Mouse (Mus musculus): ENCODE measurements around the gene Ccdc61. TPM values are rescaled to one million over a fixed set of nuclear protein-coding genes. Genes with fewer than 3 reads are reported as not detected.

The Ccdc61 gene
- 10 to 100 TPM in 1 of 2 experiments, 1 to 10 TPM in 1; 9.9 to 10.5 TPM for total RNA-seq (2021)

DNA sequence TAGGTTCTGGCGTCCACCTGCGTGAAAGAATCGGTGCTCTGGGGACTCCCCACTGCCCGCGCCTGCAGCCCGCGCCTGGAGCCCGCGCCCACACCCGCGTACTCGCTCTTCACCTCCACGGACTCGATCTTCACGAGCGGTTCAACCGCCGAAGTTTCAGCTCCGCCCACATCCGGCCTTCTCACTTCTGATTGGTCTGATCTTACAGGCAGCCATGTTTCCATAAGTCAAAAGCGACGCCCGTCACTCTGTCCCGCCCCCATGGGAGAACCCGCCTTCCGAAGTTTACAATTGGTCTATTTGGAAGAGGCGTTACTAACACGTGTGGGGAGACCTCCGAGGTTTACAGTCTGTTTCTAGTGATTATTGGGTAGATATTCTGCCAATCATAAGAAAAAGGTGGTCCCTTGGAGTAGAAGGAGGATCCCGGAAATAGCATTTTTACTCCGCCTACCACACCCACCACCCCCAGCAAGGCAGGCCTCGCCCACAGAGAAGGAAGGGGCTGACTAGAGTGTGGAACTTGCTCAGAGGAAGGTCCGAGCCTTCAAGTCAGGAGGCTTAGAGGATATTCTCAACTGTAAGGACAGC lies at the start of gene Ccdc61:
Gene Ccdc61 (minus strand): TSS at position 175 of the 591 bp plus-strand sequence.
- DNase-seq (ENCODE audit: low spot score in 2 of 2): peak; percentile 94 to 100
- intact Hi-C loops (cut with DNase I): no loop called here

DNA sequence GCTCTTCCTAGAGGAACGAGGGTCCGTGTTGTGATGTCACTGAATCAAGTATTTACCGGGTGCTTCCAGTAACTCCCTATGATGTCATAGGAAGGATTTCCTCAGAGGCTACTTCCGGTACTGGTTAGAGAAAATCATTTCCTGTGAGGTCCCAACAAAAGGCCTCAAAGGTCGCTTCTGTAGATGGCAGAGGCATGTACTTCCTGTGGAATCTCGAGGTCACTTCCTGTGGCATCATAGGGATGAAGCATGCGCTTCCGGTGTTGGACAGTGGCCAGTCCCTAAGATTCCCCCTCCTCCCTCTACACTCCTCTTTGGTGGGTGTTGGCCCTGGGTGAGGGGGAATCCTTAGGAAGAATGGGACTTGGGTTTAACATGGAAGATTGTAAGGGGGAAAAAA lies 49.2 kb upstream of the Ccdc61 start:
- no peak for DNase-seq (ENCODE audit: low spot score in 2 of 2)
- intact Hi-C loops (cut with DNase I): loop anchor here (2.0 kb wide), 1 partner anchor 65 kb away; no protein-coding TSS in a partner anchor

GRCm38 (mm10) chr7:18958384-18958766 lies 48.2 kb upstream of the Ccdc61 start:
- no peak for DNase-seq (ENCODE audit: low spot score in 2 of 2)
- intact Hi-C loops (cut with DNase I): loop anchor here (2.0 kb wide), 1 partner anchor 64 kb away; no protein-coding TSS in a partner anchor

DNA sequence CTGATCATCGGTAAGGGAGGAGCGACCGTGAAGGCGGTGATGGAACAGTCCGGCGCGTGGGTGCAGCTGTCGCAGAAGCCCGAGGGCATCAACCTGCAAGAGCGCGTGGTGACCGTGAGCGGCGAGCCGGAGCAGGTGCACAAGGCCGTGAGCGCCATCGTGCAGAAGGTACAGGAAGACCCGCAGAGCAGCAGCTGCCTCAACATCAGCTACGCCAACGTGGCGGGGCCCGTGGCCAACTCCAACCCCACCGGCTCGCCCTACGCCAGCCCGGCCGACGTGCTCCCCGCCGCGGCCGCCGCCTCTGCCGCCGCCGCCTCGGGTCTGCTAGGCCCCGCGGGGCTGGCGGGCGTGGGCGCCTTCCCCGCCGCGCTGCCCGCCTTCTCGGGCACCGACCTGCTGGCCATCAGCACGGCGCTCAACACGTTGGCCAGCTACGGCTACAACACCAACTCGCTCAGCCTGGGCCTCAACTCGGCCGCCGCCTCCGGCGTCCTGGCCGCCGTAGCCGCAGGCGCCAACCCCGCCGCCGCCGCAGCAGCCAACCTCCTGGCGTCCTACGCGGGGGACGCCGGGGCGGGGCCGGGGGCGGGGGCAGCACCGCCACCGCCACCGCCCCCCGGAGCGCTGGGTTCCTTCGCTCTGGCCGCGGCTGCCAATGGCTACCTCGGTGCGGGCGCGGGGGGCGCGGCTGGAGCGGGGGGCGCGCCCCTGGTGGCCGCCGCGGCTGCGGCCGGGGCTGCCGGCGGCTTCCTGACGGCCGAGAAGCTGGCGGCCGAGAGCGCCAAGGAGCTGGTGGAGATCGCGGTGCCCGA lies 47.6 kb upstream of the Ccdc61 start:
- DNase-seq (ENCODE audit: low spot score in 2 of 2): peak; percentile 65
- intact Hi-C loops (cut with DNase I): loop anchor here (1.0 to 2.0 kb wide), 3 partner anchors 15 to 63 kb away; partner anchors contain the start of gene Nova2

DNA sequence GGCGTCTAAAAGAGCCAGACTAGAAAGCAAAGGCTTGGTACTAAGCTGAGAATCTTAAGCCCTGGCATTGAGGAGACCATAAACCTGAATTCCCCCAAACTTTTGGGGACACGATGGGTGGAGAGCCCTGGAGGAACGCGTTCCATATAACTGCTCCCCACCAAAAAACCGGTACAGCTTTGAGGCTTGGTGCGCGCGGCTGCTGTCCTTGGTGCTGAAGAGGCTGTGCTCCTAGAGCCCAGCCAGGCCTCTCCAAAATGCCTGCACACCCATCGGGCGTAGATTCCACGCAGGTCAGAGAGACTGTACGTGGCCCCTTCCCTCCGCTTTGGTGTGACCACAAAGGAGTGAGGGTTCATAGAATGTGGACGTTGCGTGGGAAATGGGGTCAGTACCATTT lies 41.2 kb upstream of the Ccdc61 start:
- no peak for DNase-seq (ENCODE audit: low spot score in 2 of 2)
- intact Hi-C loops (cut with DNase I): no loop called here

- DNase-seq (ENCODE audit: low spot score in 2 of 2): no peak
- intact Hi-C loops (cut with DNase I): no loop called here
These were observed 40.5 kb upstream of the Ccdc61 start for GRCm38 (mm10) chr7:18950523-18951315.

DNA sequence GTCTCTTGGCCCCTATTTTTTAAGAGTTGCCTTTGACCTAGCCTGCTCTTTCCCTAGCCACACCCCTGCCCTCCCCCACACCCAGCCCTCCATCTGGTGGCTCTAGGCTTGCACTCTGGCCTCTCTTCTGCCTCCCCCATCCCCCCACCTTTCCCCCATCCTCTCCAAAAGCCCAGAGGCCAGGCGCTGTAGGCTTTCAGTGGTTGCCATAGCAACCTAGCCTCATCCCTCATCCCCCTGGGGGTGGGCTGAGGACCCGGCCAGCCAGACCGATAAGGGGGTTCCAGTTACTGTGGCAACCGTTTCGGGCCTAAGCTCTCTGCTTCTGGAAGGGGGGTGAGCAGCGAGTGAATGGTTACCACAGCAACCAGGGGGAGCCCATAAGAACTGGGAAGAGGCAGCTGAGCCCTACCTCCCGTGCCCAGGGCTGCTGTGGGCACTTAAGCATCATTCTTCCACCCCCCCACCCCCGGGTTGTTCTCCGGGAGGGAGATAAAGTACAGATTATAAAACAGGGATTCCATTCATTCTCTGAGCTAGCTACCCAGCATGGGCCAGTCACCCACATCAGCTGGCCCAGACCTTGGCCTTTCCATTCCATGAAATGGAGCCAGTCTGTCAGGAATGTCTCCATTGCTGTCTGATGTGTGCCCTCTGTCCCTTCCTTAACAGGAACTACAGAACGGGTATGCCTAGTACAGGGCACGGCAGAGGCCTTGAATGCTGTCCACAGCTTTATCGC lies 39.7 kb upstream of the Ccdc61 start:
- peak in 1 of 2 experiments; percentile 65 for DNase-seq (ENCODE audit: low spot score in 2 of 2)
- intact Hi-C loops (cut with DNase I): no loop called here

DNA sequence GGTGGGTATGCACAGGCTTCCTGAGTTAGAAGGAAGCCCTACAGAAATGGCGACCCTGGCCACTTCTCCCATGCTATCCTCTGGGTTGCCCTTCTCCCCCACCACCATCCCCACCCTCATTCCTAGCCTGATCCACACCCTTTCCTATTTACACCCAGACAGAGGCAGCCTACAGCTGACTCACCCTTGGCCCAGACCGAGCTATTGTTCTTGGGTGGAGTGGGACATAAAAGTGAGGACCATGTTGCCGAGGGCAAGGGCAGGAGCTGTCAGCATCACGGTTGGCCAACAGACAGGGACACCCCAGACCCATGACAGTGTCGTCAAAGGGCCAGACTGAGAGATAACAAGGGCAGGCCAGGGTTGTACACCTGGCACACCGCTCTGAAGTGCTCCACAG lies 37.9 kb upstream of the Ccdc61 start:
- no peak for DNase-seq (ENCODE audit: low spot score in 2 of 2)
- intact Hi-C loops (cut with DNase I): no loop called here

DNA sequence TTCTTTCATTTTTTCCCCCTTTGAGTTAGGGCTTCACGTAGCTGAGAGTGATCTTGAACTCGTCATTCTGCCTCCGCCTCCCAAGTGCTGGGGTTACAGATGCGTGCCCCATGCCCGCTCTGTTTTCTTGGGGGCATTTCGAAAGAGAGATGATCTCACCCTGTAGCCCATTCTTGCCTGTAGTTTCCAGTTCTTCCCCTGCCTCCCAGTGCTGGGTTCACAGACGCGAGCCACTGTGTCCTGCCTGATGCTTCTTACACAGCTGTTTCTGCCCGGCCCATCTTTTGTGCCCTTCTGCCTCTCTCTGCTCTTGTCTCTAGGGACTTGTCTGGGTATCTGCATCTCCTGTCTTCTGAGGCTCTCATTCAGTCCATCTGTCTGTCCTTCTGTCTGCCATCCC lies 32.6 kb upstream of the Ccdc61 start:
- intact Hi-C loops (cut with DNase I): loop anchor here (2.0 kb wide), 2 partner anchors 14 to 18 kb away; partner anchors contain the start of gene Nova2
- no peak for DNase-seq (ENCODE audit: low spot score in 2 of 2)

- intact Hi-C loops (cut with DNase I): loop anchor here (2.0 kb wide), 2 partner anchors 14 to 18 kb away; partner anchors contain the start of gene Nova2
- peak in 1 of 2 experiments; percentile 86 for DNase-seq (ENCODE audit: low spot score in 2 of 2)
These were observed 32.2 kb upstream of the Ccdc61 start for GRCm38 (mm10) chr7:18942376-18942775.

GRCm38 (mm10) chr7:18927759-18928158 lies 17.5 kb upstream of the Ccdc61 start:
- peak in 1 of 2 experiments; percentile 23 for DNase-seq (ENCODE audit: low spot score in 2 of 2)
- intact Hi-C loops (cut with DNase I): no loop called here

- intact Hi-C loops (cut with DNase I): no loop called here
- peak in 1 of 2 experiments; percentile 22 for DNase-seq (ENCODE audit: low spot score in 2 of 2)
These were observed 16.7 kb upstream of the Ccdc61 start for GRCm38 (mm10) chr7:18926911-18927310.

- intact Hi-C loops (cut with DNase I): no loop called here
- peak; percentile 40 to 44 for DNase-seq (ENCODE audit: low spot score in 2 of 2)
These were observed 16.0 kb upstream of the Ccdc61 start for GRCm38 (mm10) chr7:18926041-18926790.

DNA sequence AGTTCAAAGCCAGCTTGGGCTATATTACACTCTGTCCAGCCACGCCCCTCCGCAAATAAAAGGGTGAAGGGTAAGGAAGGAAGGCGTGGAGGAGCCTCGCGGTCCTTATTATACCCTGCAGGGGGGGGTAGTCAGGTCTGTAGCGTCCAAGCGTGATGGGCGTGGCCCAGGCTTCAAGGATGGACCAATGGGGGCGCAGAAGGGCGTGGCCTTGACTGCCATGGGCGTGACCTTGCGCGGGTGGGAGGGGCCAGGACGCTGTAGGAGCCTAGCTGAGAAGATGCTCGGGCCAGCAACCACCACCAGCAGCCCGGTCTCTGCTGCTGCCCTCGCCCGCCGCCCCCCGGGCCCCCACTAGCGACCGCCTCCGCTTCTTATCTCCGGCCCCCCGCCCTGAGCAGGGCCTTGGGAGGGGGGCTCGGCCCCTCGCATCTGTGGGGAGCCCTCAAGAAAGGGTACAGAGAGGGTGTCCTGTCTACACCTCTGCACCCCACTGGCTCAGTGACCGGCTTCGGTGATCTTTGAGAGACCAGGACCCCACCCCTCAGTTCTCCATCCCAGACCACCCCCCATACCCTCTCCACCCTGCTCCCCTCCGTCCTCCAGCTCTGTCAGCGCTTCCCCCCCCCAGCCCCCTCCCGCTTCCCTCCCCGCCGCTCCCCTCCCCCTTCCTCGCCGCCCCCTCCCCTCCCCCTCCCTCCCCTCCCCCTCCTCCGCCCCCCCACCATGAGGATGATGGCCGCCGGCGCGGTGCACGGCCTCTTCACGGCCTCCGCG lies 15.1 kb upstream of the Ccdc61 start, which contains the start of gene Nova2:
Gene Nova2 (plus strand): TSS at position 727 of the 777 bp plus-strand sequence.
- peak; percentile 97 to 99 for DNase-seq (ENCODE audit: low spot score in 2 of 2)
- intact Hi-C loops (cut with DNase I): loop anchor here (1.0 to 2.0 kb wide), 3 partner anchors 17 to 65 kb away; partner anchors contain the start of gene Mypop

GRCm38 (mm10) chr7:18924321-18924720 lies 14.1 kb upstream of the Ccdc61 start:
- intact Hi-C loops (cut with DNase I): loop anchor here (2.0 to 5.0 kb wide), 3 partner anchors 18 to 793 kb away; partner anchors contain the start of genes Mypop and Tomm40
- peak in 1 of 2 experiments; percentile 45 for DNase-seq (ENCODE audit: low spot score in 2 of 2)

DNA sequence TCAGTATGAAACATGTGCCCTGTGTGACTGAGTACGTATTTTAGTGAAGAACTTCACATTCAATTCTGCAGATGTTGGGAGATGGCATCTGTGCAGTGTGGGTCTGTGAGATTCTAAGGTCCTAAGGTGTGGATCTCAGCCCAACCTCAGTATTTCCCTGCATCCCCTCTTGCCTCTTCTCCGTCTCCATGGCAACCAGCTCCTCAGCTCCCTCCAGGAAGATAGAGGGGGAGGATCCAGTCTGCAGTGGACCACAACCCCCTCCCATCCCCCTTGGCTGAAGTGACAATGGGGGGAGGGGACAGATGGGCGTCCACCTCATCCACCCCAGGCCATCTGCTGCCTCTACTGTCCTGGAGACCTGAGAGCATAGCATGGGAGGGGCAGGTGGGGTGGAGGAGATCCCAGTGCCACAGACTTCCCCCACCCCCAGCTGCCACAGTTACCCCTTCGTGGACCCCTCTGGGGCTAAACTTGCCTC lies 13.5 kb upstream of the Ccdc61 start:
- intact Hi-C loops (cut with DNase I): loop anchor here (2.0 to 5.0 kb wide), 3 partner anchors 19 to 794 kb away; partner anchors contain the start of genes Mypop and Tomm40
- peak; percentile 58 to 72 for DNase-seq (ENCODE audit: low spot score in 2 of 2)

DNA sequence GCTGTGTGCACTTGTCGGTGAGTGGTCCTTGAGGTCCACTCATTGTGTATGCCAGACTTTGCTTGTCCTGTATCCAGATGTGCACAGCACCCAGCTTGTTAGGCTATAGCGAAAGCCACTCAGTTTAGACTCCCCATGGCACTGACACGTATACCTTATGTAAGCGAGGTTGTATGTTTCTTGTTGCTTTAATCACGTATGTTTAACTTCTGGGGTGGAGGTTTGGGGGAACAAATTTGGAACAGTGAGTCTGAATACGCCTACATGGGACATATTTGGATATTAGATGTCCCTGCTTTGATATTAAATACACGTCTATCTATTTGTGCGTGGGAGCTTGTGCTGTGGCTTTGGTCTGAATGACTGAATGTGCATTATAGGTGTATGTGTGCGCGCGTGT lies 13.1 kb upstream of the Ccdc61 start:
- intact Hi-C loops (cut with DNase I): loop anchor here (5.0 kb wide), 1 partner anchor 794 kb away; the partner anchor contains the start of gene Tomm40
- no peak for DNase-seq (ENCODE audit: low spot score in 2 of 2)

Data from left cerebral cortex, postnatal 25 days (tissue).